Mouse (Mus musculus): ENCODE data around the gene Prrg3.
"Not testable (repeated sequence)": the region's sequence is repeated elsewhere in the genome, so short reads cannot be mapped to it uniquely, and the experiment has no call there.

Gene Prrg3

GRCm38 (mm10) chrX:71962073-71963051 is at the start of gene Prrg3:
Gene Prrg3 (plus strand): TSS chrX:71962624.
- DNase-seq (ENCODE audit: low spot score), result no peak

- DNase-seq (ENCODE audit: low spot score), result no peak
These were observed 15.8 kb upstream of the Prrg3 start for GRCm38 (mm10) chrX:71946631-71947030.

DNA sequence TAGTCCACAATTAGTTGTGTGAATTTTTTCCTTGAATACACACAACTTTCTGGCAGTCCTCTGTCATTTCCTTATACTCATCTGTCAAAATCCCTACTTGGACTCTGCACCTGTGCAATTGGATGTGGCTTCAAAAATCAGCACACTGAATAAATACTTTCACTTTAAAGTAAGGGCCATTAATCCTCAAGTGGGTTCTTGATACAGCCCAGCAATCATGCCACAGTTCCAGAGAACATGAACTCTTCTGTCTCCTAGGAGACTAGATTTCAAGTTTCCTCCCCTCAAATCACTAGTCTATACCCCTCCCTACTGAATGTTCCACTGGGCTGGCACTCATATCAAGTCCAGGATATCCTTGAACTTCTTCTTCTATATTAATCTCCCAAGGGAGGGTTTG is 4.1 kb upstream of the Prrg3 start:
- DNase-seq (ENCODE audit: low spot score), result no peak

DNA sequence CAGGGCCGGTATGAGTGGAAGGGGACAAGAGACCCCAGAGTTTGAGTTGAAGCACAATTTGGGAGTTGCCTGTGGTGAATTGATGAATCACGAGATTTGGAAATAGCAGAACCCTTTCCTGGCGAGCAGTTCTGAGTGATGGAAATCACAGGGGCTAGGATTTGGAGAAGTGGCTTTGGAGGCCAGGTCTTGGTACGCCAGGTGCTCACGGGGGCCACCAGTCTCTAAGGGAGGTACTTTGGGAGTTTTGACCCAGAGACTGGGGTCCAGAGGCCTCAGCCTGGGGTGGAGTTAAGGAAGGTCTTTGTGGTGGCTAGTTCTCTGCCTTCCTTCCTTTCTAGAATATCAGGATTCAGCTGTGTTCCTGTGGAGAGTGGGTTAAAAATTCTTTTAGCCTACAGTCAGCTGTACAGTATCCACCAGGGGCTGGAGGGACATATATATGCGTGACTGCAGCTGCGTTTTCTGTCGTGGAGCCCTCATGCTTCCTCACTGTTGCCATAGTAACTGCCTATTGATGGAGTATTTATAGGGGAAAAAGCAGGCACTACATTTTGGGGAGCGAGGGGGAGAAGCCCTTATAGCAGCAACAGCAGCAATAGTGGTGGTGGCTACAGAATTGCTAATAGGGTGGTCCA is 970 bp downstream of the Prrg3 start:
- DNase-seq (ENCODE audit: low spot score), result no peak

DNA sequence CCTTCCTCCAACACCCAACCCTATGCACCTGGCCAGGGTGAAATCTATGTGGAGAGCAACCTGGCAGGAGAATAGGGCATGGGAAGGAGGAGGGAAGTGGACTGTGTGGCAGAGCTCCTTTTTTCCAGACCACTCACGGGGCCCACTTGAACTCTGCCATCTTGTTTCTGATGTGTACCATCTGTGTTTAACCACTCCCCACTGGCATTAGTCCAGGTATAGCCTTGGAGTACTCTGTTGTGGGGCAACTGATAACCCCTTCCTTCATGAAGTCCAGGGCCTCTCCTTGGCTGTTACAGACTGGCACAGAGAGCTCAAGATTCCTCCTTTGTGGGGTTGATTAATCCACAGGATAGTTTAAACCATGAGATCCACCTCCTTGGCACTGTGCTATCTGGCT is 5.8 kb downstream of the Prrg3 start:
- no peak for DNase-seq (ENCODE audit: low spot score)

DNA sequence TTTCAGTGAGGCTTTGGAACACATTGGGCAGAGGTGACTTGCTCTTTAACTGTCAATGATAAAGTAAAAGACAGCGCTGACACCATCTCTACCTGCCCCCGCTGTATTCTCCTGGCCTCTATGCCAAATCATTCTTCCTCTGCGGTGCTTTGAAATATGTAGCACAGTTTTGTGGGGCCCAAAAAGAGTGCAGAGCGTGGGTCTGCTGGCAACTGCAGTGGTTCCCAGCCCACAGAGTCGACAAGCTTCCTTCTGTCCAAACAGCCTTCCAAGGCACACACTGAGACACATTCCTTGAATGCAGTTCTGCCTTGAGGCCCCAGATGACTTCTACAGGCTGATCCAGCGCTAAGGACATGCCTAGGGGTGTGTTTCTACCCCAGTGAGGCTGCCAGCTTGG is 6.4 kb downstream of the Prrg3 start:
- DNase-seq (ENCODE audit: low spot score), result no peak

- no peak for DNase-seq (ENCODE audit: low spot score)
These were observed 8.9 kb downstream of the Prrg3 start for GRCm38 (mm10) chrX:71971325-71971724.

DNA sequence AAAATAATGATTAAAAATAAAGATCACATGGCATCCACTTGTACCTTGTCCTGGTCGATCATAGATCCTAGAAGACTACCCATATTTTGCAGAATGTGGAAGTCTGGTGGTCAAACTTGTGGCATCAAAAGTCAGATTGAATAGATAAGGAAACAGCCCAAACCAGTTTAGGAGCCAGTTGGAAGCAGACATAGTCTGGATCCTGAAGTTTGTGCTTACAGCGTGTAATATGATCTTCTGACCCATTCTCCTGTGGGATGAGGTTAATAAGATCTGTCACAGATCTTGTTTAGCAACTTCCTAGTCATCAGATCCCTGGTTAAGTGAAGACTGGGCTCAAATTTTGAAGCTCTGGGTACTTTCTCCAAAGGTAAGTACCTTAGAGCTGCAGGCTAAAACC is 10.3 kb downstream of the Prrg3 start, which contains the start of gene Fate1:
Gene Fate1, plus strand, starts transcription at position 301 of the 400 bp plus-strand sequence.
- DNase-seq (ENCODE audit: low spot score), result no peak

GRCm38 (mm10) chrX:71977681-71978080 is 15.3 kb downstream of the Prrg3 start:
- DNase-seq (ENCODE audit: low spot score), result not testable (repeated sequence)

- no peak for DNase-seq (ENCODE audit: low spot score)
These were observed 18.0 kb downstream of the Prrg3 start for GRCm38 (mm10) chrX:71980443-71980842.

GRCm38 (mm10) chrX:71981322-71981721 is 18.9 kb downstream of the Prrg3 start:
- DNase-seq (ENCODE audit: low spot score), result no peak

DNA sequence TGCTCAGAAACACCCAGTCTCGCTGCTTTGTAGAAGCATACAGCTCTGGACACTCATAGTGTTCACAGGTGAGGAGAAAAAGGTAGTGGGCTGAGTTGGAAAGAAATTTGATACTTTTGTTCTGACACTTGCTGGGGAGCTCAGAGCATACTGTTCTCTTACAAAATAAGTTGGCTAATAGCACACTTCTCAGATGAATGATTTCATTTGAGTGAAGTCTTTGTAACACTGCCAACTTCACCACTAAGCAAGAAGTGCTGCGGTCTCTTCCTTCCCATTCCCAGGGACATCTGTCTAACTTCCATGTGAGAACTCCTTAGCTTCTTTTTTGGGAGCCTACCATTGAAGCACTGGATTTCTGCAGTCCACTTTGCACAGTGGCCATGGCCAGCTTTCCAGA is 20.8 kb downstream of the Prrg3 start:
- no peak for DNase-seq (ENCODE audit: low spot score)

DNA sequence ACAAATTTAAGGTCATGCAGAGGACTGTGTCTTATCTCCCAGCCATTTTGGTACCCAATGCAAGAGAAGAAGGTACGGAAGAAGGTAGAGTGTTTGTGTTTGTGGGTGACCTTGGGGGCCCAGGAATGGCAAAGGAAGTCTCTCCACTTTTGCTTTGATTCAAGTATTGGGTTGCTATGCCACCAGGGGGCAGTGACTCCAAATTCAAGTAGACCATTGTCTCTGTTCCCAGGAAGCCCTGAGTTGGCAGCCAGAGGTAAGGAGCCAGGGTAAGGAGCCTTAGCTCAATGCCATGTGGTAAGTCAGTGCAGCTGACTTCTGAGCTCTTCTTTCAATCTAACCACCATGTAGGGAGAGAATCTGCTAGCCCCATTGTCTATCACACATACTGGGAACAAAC is 21.4 kb downstream of the Prrg3 start:
- no peak for DNase-seq (ENCODE audit: low spot score)

- DNase-seq (ENCODE audit: low spot score), result no peak
These were observed 29.1 kb downstream of the Prrg3 start, which contains the start of gene Cnga2 for GRCm38 (mm10) chrX:71991549-71991948. Gene Cnga2 (plus strand): TSS chrX:71991849.

- no peak for DNase-seq (ENCODE audit: low spot score)
These were observed 33.5 kb downstream of the Prrg3 start for GRCm38 (mm10) chrX:71995972-71996371.

DNA sequence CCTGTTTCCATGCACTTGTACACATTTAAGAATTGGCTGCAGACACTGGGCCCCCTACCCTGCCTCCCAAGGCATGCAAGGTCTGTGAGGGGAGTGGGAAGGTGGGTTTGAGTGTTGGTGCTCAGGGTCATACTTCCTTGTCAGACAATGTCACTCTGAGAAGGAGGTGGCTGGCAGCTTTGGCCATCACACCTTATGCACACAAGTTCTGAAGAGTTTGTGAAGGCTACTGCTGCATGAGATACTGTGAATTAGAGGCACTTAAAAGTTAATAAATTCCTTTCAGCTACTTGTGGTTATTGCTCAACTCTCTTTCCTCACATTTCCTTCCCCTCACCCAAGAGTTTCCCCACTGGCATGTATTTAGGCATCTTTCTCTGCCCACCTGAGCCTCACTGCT is 47.5 kb downstream of the Prrg3 start:
- no peak for DNase-seq (ENCODE audit: low spot score)

- no peak for DNase-seq (ENCODE audit: low spot score)
These were observed 49.8 kb downstream of the Prrg3 start for GRCm38 (mm10) chrX:72012236-72012635.

- no peak for DNase-seq (ENCODE audit: low spot score)
These were observed 50.4 kb downstream of the Prrg3 start for GRCm38 (mm10) chrX:72012804-72013203.

- DNase-seq (ENCODE audit: low spot score), result no peak
These were observed 59.8 kb downstream of the Prrg3 start for GRCm38 (mm10) chrX:72022241-72022640.

Data from spleen, adult 12 weeks (tissue).